Mouse (Mus musculus) G1E (cell line): ENCODE data around the gene Sp7. TPM values are rescaled to one million over a fixed set of nuclear protein-coding genes. Genes with fewer than 3 reads are reported as not detected.

Experiments used
- ATAC-seq: 2 replicates; pipeline ENCODE4 v1.8.0; 2016; ENCODE audit warnings: mild to moderate bottlenecking; ENCODE audit not compliant: insufficient number of reproducible peaks, poor library complexity, low FRiP score, severe bottlenecking; ENCODE audit errors: extremely low read depth
- DNase-seq: peaks from one replicate; pipeline ENCODE4 v3.0.0; 2012; ENCODE audit warnings: low spot score
- H3K27me3 ChIP-seq: 2 replicates; pipeline ENCODE4 v1.6.1; 2012; ENCODE audit warnings: mild to moderate bottlenecking, low read length, inconsistent platforms; ENCODE audit not compliant: insufficient read depth
- H3K36me3 ChIP-seq: replicated peaks from 2 replicates; pipeline ENCODE3; 2012; ENCODE audit warnings: mild to moderate bottlenecking, inconsistent platforms
- H3K4me1 ChIP-seq: 2 replicates; pipeline ENCODE4 v1.6.1; 2012; ENCODE audit warnings: low read depth, low read length, inconsistent platforms, mixed read lengths; ENCODE audit not compliant: insufficient read depth
- H3K4me3 ChIP-seq: 2 replicates; pipeline ENCODE4 v1.5.1; 2012; ENCODE audit warnings: low read depth, mild to moderate bottlenecking, inconsistent platforms, low read length, moderate library complexity, mixed read lengths
- H3K9me3 ChIP-seq: replicated peaks from 2 replicates; pipeline ENCODE4 v1.6.1; 2012; ENCODE audit warnings: inconsistent platforms
- CTCF ChIP-seq: IDR thresholded peaks from 2 replicates; pipeline ENCODE4 v1.5.1; 2012; ENCODE audit warnings: low read depth, low read length, inconsistent platforms, mixed read lengths
- GATA1 ChIP-seq: IDR thresholded peaks from 2 replicates; pipeline ENCODE4 v1.6.1; 2012; ENCODE audit warnings: borderline replicate concordance, low read length, inconsistent platforms, mixed read lengths
- GATA2 ChIP-seq: IDR thresholded peaks from 2 replicates; pipeline ENCODE4 v1.6.1; 2012; ENCODE audit warnings: low read depth, low read length, inconsistent platforms, borderline replicate concordance
- POLR2AphosphoS5 ChIP-seq: IDR thresholded peaks from 2 replicates; pipeline ENCODE4 v1.6.1; 2012; ENCODE audit warnings: low read depth, low read length, inconsistent platforms; ENCODE audit not compliant: insufficient replicate concordance
- TAL1 ChIP-seq: conservative IDR thresholded peaks from 2 replicates; pipeline ENCODE4 v1.6.1; 2012; ENCODE audit warnings: low read depth, low read length, inconsistent platforms, mixed read lengths
- polyA plus RNA-seq: library from polyadenylated mRNA; stranded (reverse); fragments of >175 nt; gene quantifications from 2 replicates; pipeline ENCODE4 v1.2.3, GENCODE M21; 2012
- total RNA-seq, 2 experiments: library from RNA; stranded (forward) in 1 of 2; stranded (reverse) in 1 of 2; fragments of 200-1000 nt in 1 of 2; fragments of >200 nt in 1 of 2; fragmentation: Nextera tagmentation in 1 of 2; gene quantifications; 2 replicates each; pipeline ENCODE4 v1.2.3; 2014 to 2017

Gene Sp7
- total and polyA plus RNA-seq, 3 experiments = 0.16 TPM; not detected in 2

DNA sequence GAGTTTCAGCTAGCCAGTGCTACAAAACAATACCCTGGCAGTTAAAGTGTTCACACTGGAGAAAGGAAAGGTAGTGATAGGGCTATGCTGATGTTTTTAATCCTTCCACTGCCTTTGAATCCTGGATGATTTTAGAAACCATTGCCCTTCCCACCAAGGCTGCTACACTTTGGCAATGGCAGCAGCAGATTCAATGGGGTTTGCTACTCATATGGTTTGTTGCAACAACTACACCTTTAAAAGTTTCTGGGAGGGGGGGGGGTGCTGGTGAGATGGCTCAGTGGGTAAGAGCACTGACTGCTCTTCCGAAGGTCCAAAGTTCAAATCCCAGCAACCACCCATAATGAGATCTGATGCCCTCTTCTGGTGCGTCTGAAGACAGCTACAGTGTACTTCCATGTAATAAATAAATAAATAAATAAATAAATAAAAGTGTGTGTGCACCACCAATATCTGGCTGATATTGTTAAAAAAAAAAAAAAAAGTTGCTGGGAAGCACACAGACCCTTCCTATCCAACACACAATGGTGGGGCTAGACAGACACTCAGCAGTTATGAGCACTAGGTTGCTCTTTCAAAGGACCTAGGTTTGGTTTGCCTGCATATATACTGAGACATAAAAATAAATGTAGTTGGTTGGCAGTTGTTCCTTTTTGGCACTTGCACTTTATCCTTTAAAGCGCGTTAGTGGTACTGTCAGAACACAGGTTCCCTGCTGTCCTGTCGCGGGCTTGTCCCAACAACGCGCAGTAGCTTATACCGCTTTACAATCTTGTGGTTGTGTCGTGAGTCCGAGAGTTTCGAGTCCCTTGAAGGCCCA lies 42.1 kb downstream of the Sp7 start:
- Histone ChIP-seq H3K9me3 (no peaks in the 10 kb centered on the region), H3K4me3 (peak overlapping the region; percentile 64), H3K36me3 (peaks cover 73% of the 10 kb centered on the region), H3K27me3 (no peaks in the 10 kb centered on the region), H3K4me1 (peaks cover 17% of the 10 kb centered on the region)
- ATAC-seq (no peak), DNase-seq (no peak)
- TF ChIP-seq GATA1 = no peak
- TF ChIP-seq GATA2 = no peak
- TF ChIP-seq TAL1 = no peak
- TF ChIP-seq CTCF = no peak
- no peak for TF ChIP-seq POLR2AphosphoS5

DNA sequence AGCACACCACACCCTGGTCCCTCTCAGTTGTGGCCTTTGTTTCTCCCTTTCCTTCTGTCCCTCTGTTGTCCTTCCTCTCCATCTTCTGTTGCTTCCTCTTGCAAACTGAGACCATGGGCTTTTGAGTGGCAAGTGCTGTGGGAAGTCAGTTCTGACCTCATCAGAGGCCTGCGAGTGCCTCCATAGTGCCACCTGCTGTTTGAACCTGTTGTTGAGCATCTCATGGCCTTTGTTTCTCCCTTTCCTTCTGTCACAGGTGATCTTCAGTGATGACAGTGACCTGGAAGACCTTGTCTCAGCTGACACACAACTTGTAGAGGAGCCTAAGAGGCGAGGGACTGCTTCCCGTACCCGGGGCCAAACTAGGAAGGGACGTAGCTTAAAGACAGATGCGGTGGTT lies 50.7 kb downstream of the Sp7 start:
- Histone ChIP-seq H3K4me3 (no peak overlapping the region), H3K36me3 (peaks cover 91% of the 10 kb centered on the region), H3K27me3 (no peaks in the 10 kb centered on the region), H3K4me1 (peaks cover 10% of the 10 kb centered on the region), H3K9me3 (no peaks in the 10 kb centered on the region)
- DNase-seq = no peak
- TF ChIP-seq CTCF (peak; percentile 46), GATA2 (no peak)
- ATAC-seq = no peak

DNA sequence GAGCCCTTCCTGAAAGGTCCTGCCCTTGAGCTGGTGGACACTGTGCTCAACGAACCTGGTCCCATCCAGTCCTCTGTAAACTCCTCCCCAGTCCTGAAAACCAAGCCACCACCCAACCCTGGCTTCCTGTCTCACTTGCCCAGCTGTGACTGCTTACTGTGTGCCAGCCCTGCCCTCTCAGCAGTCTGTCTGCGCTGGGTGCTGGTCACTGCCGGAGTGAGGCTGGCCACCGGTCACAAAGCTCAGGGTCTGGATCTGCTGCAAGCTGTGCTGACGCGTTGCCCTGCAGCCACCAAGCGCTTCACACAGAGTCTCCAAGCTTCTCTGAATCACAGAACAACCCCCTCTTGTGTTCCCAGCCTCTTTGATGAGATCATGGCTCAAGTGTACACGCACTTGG lies 51.7 kb downstream of the Sp7 start:
- Histone ChIP-seq H3K4me3 (no peak overlapping the region), H3K36me3 (peaks cover 90% of the 10 kb centered on the region)
- TF ChIP-seq CTCF = no peak
- no peak for TF ChIP-seq POLR2AphosphoS5
- TF ChIP-seq GATA2 = no peak
- no peak for TF ChIP-seq GATA1
- no peak for TF ChIP-seq TAL1

DNA sequence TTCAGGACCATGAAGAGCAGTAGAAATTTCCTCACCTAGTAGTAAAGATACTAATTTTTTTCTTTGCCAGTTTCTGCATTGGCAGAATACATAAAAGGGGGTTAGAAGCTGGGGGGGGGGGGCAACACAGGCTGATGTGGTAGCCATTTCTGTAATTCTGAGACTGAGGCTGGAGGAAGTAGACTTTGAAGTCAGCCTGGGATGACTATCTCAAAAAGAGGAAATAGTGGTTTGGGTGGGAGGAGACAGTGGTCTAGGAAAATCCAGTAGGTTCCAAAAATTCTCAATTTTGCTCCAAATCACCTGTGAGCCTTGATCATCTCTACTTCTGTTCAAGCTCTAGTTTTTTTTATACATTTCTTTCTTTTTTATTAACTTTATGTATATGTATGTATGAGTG lies 55.5 kb downstream of the Sp7 start:
- TF ChIP-seq GATA1 (no peak), POLR2AphosphoS5 (no peak), TAL1 (no peak), GATA2 (no peak), CTCF (no peak)
- peak; percentile 57 for DNase-seq
- peaks cover 21% of the 10 kb centered on the region for H3K4me1 ChIP-seq
- H3K4me3 ChIP-seq = no peak overlapping the region
- peaks cover 93% of the 10 kb centered on the region for H3K36me3 ChIP-seq
- no peaks in the 10 kb centered on the region for H3K27me3 ChIP-seq
- ATAC-seq = no peak
- H3K9me3 ChIP-seq = no peaks in the 10 kb centered on the region

More for the DNA sequence above, 51.7 kb downstream of the Sp7 start:
- peaks cover 18% of the 10 kb centered on the region for H3K4me1 ChIP-seq
- ATAC-seq (no peak), DNase-seq (no peak)
- no peaks in the 10 kb centered on the region for H3K27me3 ChIP-seq
- H3K9me3 ChIP-seq = no peaks in the 10 kb centered on the region

DNA sequence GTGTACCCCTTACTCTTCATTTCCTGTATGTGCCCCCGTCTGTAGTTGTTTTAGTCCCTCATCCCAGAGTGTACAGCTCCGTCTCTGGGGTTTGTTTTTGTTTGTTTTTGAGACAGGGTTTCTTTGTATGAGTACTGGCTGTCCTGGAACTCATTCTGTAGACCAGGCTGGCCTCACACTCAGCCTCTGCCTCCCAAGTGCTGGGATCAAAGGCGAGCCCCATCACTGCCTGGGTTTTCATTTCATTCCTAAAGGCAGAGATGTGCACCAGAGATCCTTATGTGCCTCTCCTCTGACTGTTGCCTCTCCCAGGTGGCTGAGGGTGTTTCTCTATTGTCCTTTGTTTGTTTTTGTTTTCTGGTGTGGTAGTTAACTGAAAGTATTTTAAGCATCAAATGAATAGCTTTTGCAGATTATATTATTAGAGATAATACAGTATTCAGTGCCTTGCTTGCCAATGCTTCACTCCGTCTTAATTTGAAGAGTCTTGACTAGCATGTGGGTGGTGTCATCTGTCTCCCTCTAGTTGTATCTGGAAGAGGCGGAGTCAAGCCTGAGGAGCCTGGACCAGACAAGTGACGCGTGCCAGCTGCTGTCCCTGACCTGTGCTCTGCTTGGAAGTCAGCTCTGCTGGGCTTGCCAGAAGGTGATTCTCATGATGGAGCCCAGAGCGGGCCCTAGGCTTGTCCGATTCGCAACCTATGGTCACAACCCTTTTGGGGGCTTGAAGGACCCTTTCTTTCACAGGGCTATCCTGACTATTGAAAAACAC lies 56.7 kb downstream of the Sp7 start:
- Histone ChIP-seq H3K36me3 (peaks cover 93% of the 10 kb centered on the region), H3K4me3 (no peak overlapping the region), H3K4me1 (peaks cover 16% of the 10 kb centered on the region), H3K9me3 (no peaks in the 10 kb centered on the region), H3K27me3 (no peaks in the 10 kb centered on the region)
- DNase-seq (no peak), ATAC-seq (no peak)
- TF ChIP-seq GATA2 (no peak), POLR2AphosphoS5 (no peak), CTCF (no peak), TAL1 (no peak), GATA1 (no peak)

DNA sequence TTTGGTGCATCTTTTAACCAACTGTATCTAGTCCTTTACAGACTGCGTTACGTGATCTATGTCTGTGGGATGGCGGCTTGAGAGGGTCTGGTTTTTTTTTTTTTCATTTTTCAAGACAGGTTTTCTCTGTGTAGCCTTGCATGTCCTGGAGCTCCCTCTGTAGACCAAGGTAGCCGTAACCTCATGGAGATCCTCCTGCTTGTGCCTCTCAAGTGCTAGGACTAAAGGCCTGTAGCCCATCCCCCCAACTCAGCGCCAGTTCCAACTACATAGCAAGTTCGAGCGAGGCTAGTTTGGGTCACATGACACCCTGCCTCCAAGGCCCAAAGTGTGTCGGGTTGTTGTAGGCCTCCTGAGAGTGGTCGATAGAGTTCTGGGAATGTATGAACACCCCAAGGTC lies 58.3 kb downstream of the Sp7 start:
- H3K36me3 ChIP-seq = peaks cover 93% of the 10 kb centered on the region

More for the DNA sequence above, 58.3 kb downstream of the Sp7 start:
- Histone ChIP-seq H3K4me1 (peaks cover 24% of the 10 kb centered on the region), H3K4me3 (no peak overlapping the region), H3K27me3 (no peaks in the 10 kb centered on the region), H3K9me3 (no peaks in the 10 kb centered on the region)
- no peak for ATAC-seq
- no peak for DNase-seq
- TF ChIP-seq POLR2AphosphoS5 (no peak), GATA2 (no peak), GATA1 (no peak), TAL1 (no peak), CTCF (no peak)

Other genes with a start within 250 kb of the Sp7 start
Only the 20 nearest of the 21 such genes appear.
- 0.68 TPM in 1 of 2 replicates, not detected in the other for gene Igfbp6, start 222.8 kb downstream of the Sp7 start, total RNA-seq (2014; fragmentation: Nextera tagmentation)
- 1.3 and 1.9 TPM in 2 replicates for gene Igfbp6, start 222.8 kb downstream of the Sp7 start, total RNA-seq (2017)
- 0.21 and 0.30 TPM in 2 replicates for gene Igfbp6, start 222.8 kb downstream of the Sp7 start, polyA plus RNA-seq
- gene Soat2, start 216.7 kb downstream of the Sp7 start, total RNA-seq (2014; fragmentation: Nextera tagmentation) = 7.4 and 8.1 TPM in 2 replicates
- 3.1 and 3.3 TPM in 2 replicates for gene Soat2, start 216.7 kb downstream of the Sp7 start, total RNA-seq (2017)
- gene Soat2, start 216.7 kb downstream of the Sp7 start, polyA plus RNA-seq = 0.64 and 1.1 TPM in 2 replicates
- 42.5 and 64.5 TPM in 2 replicates for gene Zfp740, start 163.9 kb downstream of the Sp7 start, total RNA-seq (2014; fragmentation: Nextera tagmentation)
- gene Zfp740, start 163.9 kb downstream of the Sp7 start, total RNA-seq (2017) = 34.8 and 35.3 TPM in 2 replicates
- 12.9 and 18.2 TPM in 2 replicates for gene Zfp740, start 163.9 kb downstream of the Sp7 start, polyA plus RNA-seq
- 2.1 and 11.9 TPM in 2 replicates for gene Csad, start 162.5 kb downstream of the Sp7 start, total RNA-seq (2014; fragmentation: Nextera tagmentation)
- gene Csad, start 162.5 kb downstream of the Sp7 start, total RNA-seq (2017) = 4.2 and 4.9 TPM in 2 replicates
- 3.1 and 4.2 TPM in 2 replicates for gene Csad, start 162.5 kb downstream of the Sp7 start, polyA plus RNA-seq
- gene Itgb7, start 135.2 kb downstream of the Sp7 start, total RNA-seq (2014; fragmentation: Nextera tagmentation) = 23.7 and 26.6 TPM in 2 replicates
- 80.9 and 83.5 TPM in 2 replicates for gene Itgb7, start 135.2 kb downstream of the Sp7 start, total RNA-seq (2017)
- gene Itgb7, start 135.2 kb downstream of the Sp7 start, polyA plus RNA-seq = 22.1 and 27.2 TPM in 2 replicates
- 2.6 and 3.4 TPM in 2 replicates for gene Rarg, start 109.7 kb downstream of the Sp7 start, total RNA-seq (2014; fragmentation: Nextera tagmentation)
- 1.0 and 1.9 TPM in 2 replicates for gene Rarg, start 109.7 kb downstream of the Sp7 start, total RNA-seq (2017)
- gene Rarg, start 109.7 kb downstream of the Sp7 start, polyA plus RNA-seq = 1.8 and 2.2 TPM in 2 replicates
- gene Gm9918, start 96.6 kb downstream of the Sp7 start, total RNA-seq (2014; fragmentation: Nextera tagmentation) = not detected in 2 replicates
- gene Gm9918, start 96.6 kb downstream of the Sp7 start, total RNA-seq (2017) = 0.12 and 0.44 TPM in 2 replicates
- gene Gm9918, start 96.6 kb downstream of the Sp7 start, polyA plus RNA-seq = not detected in 2 replicates
- gene Mfsd5, start 87.7 kb downstream of the Sp7 start, total RNA-seq (2014; fragmentation: Nextera tagmentation) = 24.5 and 25.8 TPM in 2 replicates
- gene Mfsd5, start 87.7 kb downstream of the Sp7 start, total RNA-seq (2017) = 31.1 and 37.2 TPM in 2 replicates
- gene Mfsd5, start 87.7 kb downstream of the Sp7 start, polyA plus RNA-seq = 66.2 and 75.3 TPM in 2 replicates
- 91.0 and 145 TPM in 2 replicates for gene Espl1, start 70.9 kb downstream of the Sp7 start, total RNA-seq (2014; fragmentation: Nextera tagmentation)
- 15.8 and 23.8 TPM in 2 replicates for gene Espl1, start 70.9 kb downstream of the Sp7 start, total RNA-seq (2017)
- 33.1 and 35.5 TPM in 2 replicates for gene Espl1, start 70.9 kb downstream of the Sp7 start, polyA plus RNA-seq
- 113 and 119 TPM in 2 replicates for gene Pfdn5, start 41.1 kb downstream of the Sp7 start, total RNA-seq (2014; fragmentation: Nextera tagmentation)
- gene Pfdn5, start 41.1 kb downstream of the Sp7 start, total RNA-seq (2017) = 271 and 276 TPM in 2 replicates
- gene Pfdn5, start 41.1 kb downstream of the Sp7 start, polyA plus RNA-seq = 13.6 and 23.0 TPM in 2 replicates
- gene Myg1, start 35.5 kb downstream of the Sp7 start, total RNA-seq (2014; fragmentation: Nextera tagmentation) = 37.5 and 45.9 TPM in 2 replicates
- gene Myg1, start 35.5 kb downstream of the Sp7 start, total RNA-seq (2017) = 30.1 and 35.2 TPM in 2 replicates
- gene Myg1, start 35.5 kb downstream of the Sp7 start, polyA plus RNA-seq = 72.6 and 87.5 TPM in 2 replicates
- gene Aaas, start 16.4 kb downstream of the Sp7 start, total RNA-seq (2014; fragmentation: Nextera tagmentation) = 187 and 217 TPM in 2 replicates
- gene Aaas, start 16.4 kb downstream of the Sp7 start, total RNA-seq (2017) = 110 and 126 TPM in 2 replicates
- 199 and 288 TPM in 2 replicates for gene Aaas, start 16.4 kb downstream of the Sp7 start, polyA plus RNA-seq
- gene Sp1, start 39.0 kb upstream of the Sp7 start, total RNA-seq (2014; fragmentation: Nextera tagmentation) = 92.4 and 93.8 TPM in 2 replicates
- gene Sp1, start 39.0 kb upstream of the Sp7 start, total RNA-seq (2017) = 42.3 and 50.5 TPM in 2 replicates
- gene Sp1, start 39.0 kb upstream of the Sp7 start, polyA plus RNA-seq = 16.4 and 35.8 TPM in 2 replicates
- gene Amhr2, start 78.2 kb upstream of the Sp7 start, total RNA-seq (2014; fragmentation: Nextera tagmentation) = not detected in 2 replicates
- not detected in 2 replicates for gene Amhr2, start 78.2 kb upstream of the Sp7 start, total RNA-seq (2017)
- not detected in 2 replicates for gene Amhr2, start 78.2 kb upstream of the Sp7 start, polyA plus RNA-seq
- gene Prr13, start 91.8 kb upstream of the Sp7 start, total RNA-seq (2014; fragmentation: Nextera tagmentation) = 78.6 and 94.0 TPM in 2 replicates
- 84.1 and 86.0 TPM in 2 replicates for gene Prr13, start 91.8 kb upstream of the Sp7 start, total RNA-seq (2017)
- 122 and 254 TPM in 2 replicates for gene Prr13, start 91.8 kb upstream of the Sp7 start, polyA plus RNA-seq
- 1,640 and 1,748 TPM in 2 replicates for gene Pcbp2, start 103.4 kb upstream of the Sp7 start, total RNA-seq (2014; fragmentation: Nextera tagmentation)
- gene Pcbp2, start 103.4 kb upstream of the Sp7 start, total RNA-seq (2017) = 202 and 214 TPM in 2 replicates
- 660 and 876 TPM in 2 replicates for gene Pcbp2, start 103.4 kb upstream of the Sp7 start, polyA plus RNA-seq
- gene Gm10337, start 136.5 kb upstream of the Sp7 start, total RNA-seq (2014; fragmentation: Nextera tagmentation) = 28.7 TPM in 1 of 2 replicates, not detected in the other
- gene Gm10337, start 136.5 kb upstream of the Sp7 start, total RNA-seq (2017) = not detected in 2 replicates
- not detected in 2 replicates for gene Gm10337, start 136.5 kb upstream of the Sp7 start, polyA plus RNA-seq
- gene Map3k12, start 149.9 kb upstream of the Sp7 start, total RNA-seq (2014; fragmentation: Nextera tagmentation) = 0.75 and 1.4 TPM in 2 replicates
- 1.9 TPM in 2 replicates for gene Map3k12, start 149.9 kb upstream of the Sp7 start, total RNA-seq (2017)
- gene Map3k12, start 149.9 kb upstream of the Sp7 start, polyA plus RNA-seq = 0.60 and 0.72 TPM in 2 replicates
- 9.5 and 11.6 TPM in 2 replicates for gene Tarbp2, start 151.0 kb upstream of the Sp7 start, total RNA-seq (2014; fragmentation: Nextera tagmentation)
- 32.9 and 41.6 TPM in 2 replicates for gene Tarbp2, start 151.0 kb upstream of the Sp7 start, total RNA-seq (2017)
- gene Tarbp2, start 151.0 kb upstream of the Sp7 start, polyA plus RNA-seq = 58.6 and 63.8 TPM in 2 replicates
- 3.2 and 5.1 TPM in 2 replicates for gene Npff, start 157.8 kb upstream of the Sp7 start, total RNA-seq (2014; fragmentation: Nextera tagmentation)
- 1.1 and 1.8 TPM in 2 replicates for gene Npff, start 157.8 kb upstream of the Sp7 start, total RNA-seq (2017)
- gene Npff, start 157.8 kb upstream of the Sp7 start, polyA plus RNA-seq = 0.70 and 0.92 TPM in 2 replicates